Mouse (Mus musculus): ENCODE data around the gene Olfr835.

Gene Olfr835

GRCm38 (mm10) chr9:19032435-19032834 is at the start of gene Olfr835:
Olfr835 (plus strand) TSS chr9:19032735.
- no peak for DNase-seq (ENCODE audit: low spot score in 2 of 2)

DNA sequence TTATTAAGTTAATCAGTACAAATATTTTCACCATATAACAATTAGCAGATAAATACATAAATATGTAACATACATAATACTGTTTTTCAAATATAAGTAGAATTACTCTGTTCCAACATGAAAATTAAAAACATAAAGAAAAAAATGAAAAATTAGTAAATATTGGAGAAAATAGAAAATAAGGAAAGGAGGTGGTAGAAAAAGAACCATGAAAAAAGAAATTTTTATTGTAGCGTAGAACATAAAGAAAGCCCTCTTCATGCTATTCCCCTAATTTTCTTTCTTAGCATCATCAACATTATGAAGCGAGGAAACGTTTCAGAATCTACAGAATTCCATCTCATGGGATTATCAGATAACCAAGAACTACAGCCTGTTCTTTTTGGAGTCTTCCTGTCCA is 44.8 kb upstream of the Olfr835 start, which contains the start of gene Olfr834:
Gene Olfr834 (plus strand): TSS at position 301 of the 400 bp plus-strand sequence.
- DNase-seq (ENCODE audit: low spot score in 2 of 2): no peak

GRCm38 (mm10) chr9:19084986-19085385 is 52.5 kb downstream of the Olfr835 start:
- DNase-seq (ENCODE audit: low spot score in 2 of 2): no peak

Data from frontal cortex, postnatal 14 days (tissue).